Mouse (Mus musculus) naive thymus-derived CD4-positive, alpha-beta T cell, adult 2 months (primary cell): ENCODE data around the gene Slc45a1.
A peak's percentile ranks its signal among the peaks of the same experiment; 100 is the strongest.

Source experiments
- DNase-seq: peaks from one replicate; pipeline ENCODE4 v3.0.0-alpha.2; 2011; ENCODE audit warnings: low read depth

The Slc45a1 gene

DNA sequence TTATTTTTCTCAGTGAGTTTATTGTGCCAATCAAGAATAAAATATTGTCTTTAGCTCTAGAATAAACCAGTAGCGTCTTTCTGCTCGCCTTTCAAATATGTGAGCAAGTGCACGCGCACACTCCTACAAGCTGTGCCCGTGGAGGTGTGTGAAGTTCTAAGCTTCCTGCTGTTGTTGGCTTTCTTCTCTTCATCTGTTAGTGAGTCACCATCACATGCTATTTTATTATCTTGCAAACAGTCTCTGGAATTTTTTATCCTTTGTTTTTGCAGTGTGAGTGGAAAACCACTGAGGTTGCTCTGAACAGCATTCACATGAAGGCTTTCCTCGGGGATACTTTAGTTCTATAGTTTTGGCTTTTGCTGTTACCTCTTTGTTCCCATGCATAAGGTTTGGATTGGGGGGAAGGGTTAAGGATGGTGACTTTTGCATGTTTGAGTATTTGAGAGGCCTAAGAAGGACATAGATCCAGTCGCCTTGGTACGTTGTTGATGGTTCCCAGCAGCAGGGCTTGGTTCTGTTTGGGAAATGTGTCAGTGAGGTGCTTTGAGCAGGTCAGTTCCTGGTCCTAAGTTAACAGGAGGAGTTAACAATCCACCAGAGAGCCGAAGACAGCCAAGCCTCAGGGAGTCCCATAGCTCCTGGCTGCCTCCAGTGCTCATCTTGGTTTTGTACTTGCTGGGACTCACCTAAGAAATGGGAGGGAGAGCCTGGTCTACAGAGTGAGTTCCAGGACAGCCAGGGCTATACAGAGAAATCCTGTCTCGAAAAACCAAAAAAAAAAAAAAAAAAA lies 69.8 kb downstream of the Slc45a1 start:
- DNase-seq, result peak; percentile 52
